Mouse (Mus musculus): ENCODE measurements around the gene Fndc3b. TPM values are rescaled to one million over a fixed set of nuclear protein-coding genes. Genes with fewer than 3 reads are reported as not detected.

Fndc3b gene
- polyA plus RNA-seq, 1 experiment from 2014 or later: 22.4 TPM

GRCm38 (mm10) chr3:27610089-27610488 is 101.0 kb downstream of the Fndc3b start:
- H3K4me1 ChIP-seq: peaks cover 37% of the 10 kb centered on the region
- H3K27me3 ChIP-seq: no peaks in the 10 kb centered on the region
- no peak overlapping the region for H3K9ac ChIP-seq
- ATAC-seq (ENCODE audit: low FRiP score): no peak
- no peaks in the 10 kb centered on the region for H3K36me3 ChIP-seq
- H3K9me3 ChIP-seq (replicated peaks): no peaks in the 10 kb centered on the region
- 78% methylated on average over 1 of the region's 1 CpGs for WGBS
- no peak overlapping the region for H3K27ac ChIP-seq
- no peak overlapping the region for H3K4me2 ChIP-seq (replicated peaks)
- H3K4me3 ChIP-seq: no peak overlapping the region

DNA sequence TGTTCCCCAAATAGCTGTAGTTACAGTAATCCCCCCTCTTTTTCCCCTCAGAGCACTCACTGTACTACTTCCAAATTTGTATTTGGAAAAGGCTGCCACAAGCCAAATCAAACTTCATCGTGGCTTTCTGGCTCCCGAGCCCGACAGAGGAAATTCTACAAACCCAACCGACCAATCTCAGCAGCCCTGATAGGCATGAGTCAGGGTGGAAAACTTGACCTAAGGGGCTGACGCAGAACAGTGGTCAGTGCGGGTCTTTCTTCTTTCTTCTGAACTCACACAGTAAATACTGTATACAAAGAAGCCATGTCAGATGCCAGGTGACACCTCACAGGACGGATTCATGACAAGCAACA is 103.3 kb downstream of the Fndc3b start:
- Histone ChIP-seq H3K9ac (0 out of 2 replicates have a peak overlapping the region, but pooled peaks have one; percentile 9), H3K4me1 (peaks cover 33% of the 10 kb centered on the region), H3K9me3 (replicated peaks) (no peaks in the 10 kb centered on the region), H3K27ac (peak overlapping the region; percentile 76), H3K4me3 (no peak overlapping the region), H3K4me2 (replicated peaks) (no peak overlapping the region), H3K36me3 (no peaks in the 10 kb centered on the region), H3K27me3 (no peaks in the 10 kb centered on the region)
- WGBS: 69% methylated on average over 7 of the region's 7 CpGs
- no peak for ATAC-seq (ENCODE audit: low FRiP score)

- H3K4me3 ChIP-seq: no peak overlapping the region
- peaks cover 28% of the 10 kb centered on the region for H3K4me1 ChIP-seq
- no peaks in the 10 kb centered on the region for H3K9me3 ChIP-seq (replicated peaks)
- 59% methylated on average over 9 of the region's 9 CpGs for WGBS
- no peaks in the 10 kb centered on the region for H3K27me3 ChIP-seq
- H3K36me3 ChIP-seq: no peaks in the 10 kb centered on the region
- H3K4me2 ChIP-seq (replicated peaks): no peak overlapping the region
- peak; percentile 67 for ATAC-seq (ENCODE audit: low FRiP score)
- H3K27ac ChIP-seq: peak overlapping the region; percentile 76
- H3K9ac ChIP-seq: 0 out of 2 replicates have a peak overlapping the region, but pooled peaks have one; percentile 9
These were observed 103.9 kb downstream of the Fndc3b start for GRCm38 (mm10) chr3:27607081-27607795.

DNA sequence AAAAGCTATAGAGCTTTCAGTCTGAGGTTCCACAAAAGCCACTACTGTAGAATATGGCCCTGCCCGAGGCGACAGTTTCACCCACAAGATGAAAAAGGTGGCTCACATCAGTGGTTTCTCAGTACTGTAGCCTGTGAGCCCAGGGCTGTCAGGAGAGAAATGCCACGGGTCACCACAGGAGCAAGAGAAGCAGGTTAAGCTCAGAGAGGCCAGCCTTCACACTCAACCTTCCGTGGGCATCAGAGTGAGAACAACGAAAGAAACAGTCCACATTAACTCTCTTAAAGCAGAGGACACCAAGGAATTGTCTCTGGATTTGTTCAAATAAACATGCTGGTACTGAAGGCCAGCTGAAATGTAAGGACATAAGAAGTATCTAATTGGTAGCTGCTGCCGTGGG is 104.5 kb downstream of the Fndc3b start:
- Histone ChIP-seq H3K36me3 (no peaks in the 10 kb centered on the region), H3K4me2 (replicated peaks) (no peak overlapping the region), H3K27me3 (no peaks in the 10 kb centered on the region), H3K4me3 (no peak overlapping the region), H3K4me1 (peaks cover 28% of the 10 kb centered on the region), H3K9ac (no peak overlapping the region), H3K27ac (peak overlapping the region; percentile 76; the same call in 1 of the 2 replicates), H3K9me3 (replicated peaks) (no peaks in the 10 kb centered on the region)
- 79% methylated on average over 6 of the region's 6 CpGs for WGBS
- no peak for ATAC-seq (ENCODE audit: low FRiP score)

- peaks cover 25% of the 10 kb centered on the region for H3K4me1 ChIP-seq
- H3K4me2 ChIP-seq (replicated peaks): no peak overlapping the region
- H3K9me3 ChIP-seq (replicated peaks): no peaks in the 10 kb centered on the region
- H3K27ac ChIP-seq: no peak overlapping the region
- no peak for ATAC-seq (ENCODE audit: low FRiP score)
- no peak overlapping the region for H3K4me3 ChIP-seq
- H3K9ac ChIP-seq: no peak overlapping the region
- WGBS: 94% methylated on average over 4 of the region's 4 CpGs
- H3K27me3 ChIP-seq: no peaks in the 10 kb centered on the region
- no peaks in the 10 kb centered on the region for H3K36me3 ChIP-seq
These were observed 105.5 kb downstream of the Fndc3b start for GRCm38 (mm10) chr3:27605613-27606012.

DNA sequence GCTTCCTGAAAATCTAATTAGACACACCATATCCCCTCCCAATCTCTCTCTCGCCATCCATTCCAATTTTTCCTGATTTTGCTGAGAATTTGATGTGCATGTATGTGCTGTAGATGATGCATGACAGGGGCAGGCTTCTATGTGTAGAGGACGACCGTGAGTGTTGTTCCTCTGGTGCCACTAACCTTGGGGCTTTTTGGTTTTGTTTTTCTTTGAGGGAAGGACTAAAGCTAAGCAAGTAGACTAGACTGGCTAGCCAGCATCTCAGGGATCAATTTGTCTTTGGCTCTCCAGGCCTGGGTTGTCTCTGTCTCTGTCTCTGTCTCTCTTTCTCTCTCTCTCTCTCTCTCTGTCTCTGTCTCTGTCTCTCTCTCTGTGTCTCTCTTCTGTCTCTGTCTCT is 106.0 kb downstream of the Fndc3b start:
- Histone ChIP-seq H3K4me2 (replicated peaks) (no peak overlapping the region), H3K4me3 (no peak overlapping the region), H3K9me3 (replicated peaks) (no peaks in the 10 kb centered on the region), H3K4me1 (peaks cover 30% of the 10 kb centered on the region), H3K36me3 (no peaks in the 10 kb centered on the region), H3K27me3 (no peaks in the 10 kb centered on the region), H3K9ac (no peak overlapping the region), H3K27ac (no peak overlapping the region)
- no peak for ATAC-seq (ENCODE audit: low FRiP score)
- WGBS: 92% methylated on average over 3 of the region's 3 CpGs

- Histone ChIP-seq H3K4me3 (no peak overlapping the region), H3K9me3 (replicated peaks) (no peaks in the 10 kb centered on the region), H3K27ac (no peak overlapping the region), H3K36me3 (no peaks in the 10 kb centered on the region), H3K27me3 (no peaks in the 10 kb centered on the region), H3K4me1 (peaks cover 31% of the 10 kb centered on the region), H3K9ac (no peak overlapping the region), H3K4me2 (replicated peaks) (no peak overlapping the region)
- 81% methylated on average over 4 of the region's 4 CpGs for WGBS
- ATAC-seq (ENCODE audit: low FRiP score): no peak
These were observed 106.5 kb downstream of the Fndc3b start for GRCm38 (mm10) chr3:27604629-27605028.

DNA sequence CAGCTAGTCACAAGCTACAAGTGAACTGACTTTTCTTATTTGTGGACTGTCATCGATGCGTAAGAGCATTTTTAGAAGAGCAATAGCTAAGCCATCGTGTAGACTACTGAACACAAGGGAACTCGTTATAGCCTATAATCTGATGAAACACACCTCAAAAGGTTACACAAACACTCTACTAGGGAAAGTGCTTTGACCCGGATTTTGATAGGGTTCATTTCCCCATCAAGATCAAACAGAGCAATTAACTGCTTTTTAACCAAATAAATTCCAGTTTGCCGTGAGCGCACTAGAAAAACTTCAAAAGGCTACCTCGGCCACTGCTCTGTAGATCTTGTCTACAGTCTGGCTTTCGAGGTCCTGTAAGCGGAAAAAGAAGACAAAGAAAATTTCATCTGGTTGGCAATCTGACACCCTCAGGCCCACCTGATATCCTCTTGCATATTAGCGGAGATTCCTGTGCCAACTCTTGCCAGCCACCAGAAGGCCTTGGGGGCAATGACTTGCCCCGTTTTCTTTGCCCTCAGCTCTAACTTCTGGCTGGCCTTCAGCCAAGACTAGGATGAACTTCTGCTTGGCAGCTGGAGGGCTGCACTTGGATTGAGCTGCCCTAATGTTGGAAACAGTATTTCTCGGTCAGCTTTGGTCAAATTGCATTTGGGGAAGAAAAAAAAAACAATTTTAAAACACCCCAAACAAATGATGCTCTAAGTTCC is 107.0 kb downstream of the Fndc3b start:
- H3K4me3 ChIP-seq: no peak overlapping the region
- WGBS: 73% methylated on average over 13 of the region's 13 CpGs
- ATAC-seq (ENCODE audit: low FRiP score): no peak

GRCm38 (mm10) chr3:27600645-27601044 is 110.5 kb downstream of the Fndc3b start:
- 61% methylated on average over 7 of the region's 7 CpGs for WGBS
- Histone ChIP-seq H3K4me1 (peaks cover 11% of the 10 kb centered on the region), H3K9me3 (replicated peaks) (no peaks in the 10 kb centered on the region), H3K27ac (no peak overlapping the region), H3K36me3 (no peaks in the 10 kb centered on the region), H3K4me3 (no peak overlapping the region), H3K9ac (no peak overlapping the region), H3K4me2 (replicated peaks) (no peak overlapping the region), H3K27me3 (no peaks in the 10 kb centered on the region)
- no peak for ATAC-seq (ENCODE audit: low FRiP score)

More for the DNA sequence above, 107.0 kb downstream of the Fndc3b start:
- no peaks in the 10 kb centered on the region for H3K9me3 ChIP-seq (replicated peaks)
- peaks cover 31% of the 10 kb centered on the region for H3K4me1 ChIP-seq
- H3K9ac ChIP-seq: no peak overlapping the region
- H3K36me3 ChIP-seq: no peaks in the 10 kb centered on the region
- no peaks in the 10 kb centered on the region for H3K27me3 ChIP-seq
- H3K27ac ChIP-seq: no peak overlapping the region
- no peak overlapping the region for H3K4me2 ChIP-seq (replicated peaks)

GRCm38 (mm10) chr3:27600197-27600596 is 110.9 kb downstream of the Fndc3b start:
- Histone ChIP-seq H3K36me3 (no peaks in the 10 kb centered on the region), H3K27ac (no peak overlapping the region), H3K27me3 (no peaks in the 10 kb centered on the region), H3K4me1 (peaks cover 11% of the 10 kb centered on the region), H3K9me3 (replicated peaks) (no peaks in the 10 kb centered on the region), H3K9ac (no peak overlapping the region), H3K4me2 (replicated peaks) (no peak overlapping the region), H3K4me3 (no peak overlapping the region)
- ATAC-seq (ENCODE audit: low FRiP score): no peak
- 74% methylated on average over 4 of the region's 4 CpGs for WGBS

DNA sequence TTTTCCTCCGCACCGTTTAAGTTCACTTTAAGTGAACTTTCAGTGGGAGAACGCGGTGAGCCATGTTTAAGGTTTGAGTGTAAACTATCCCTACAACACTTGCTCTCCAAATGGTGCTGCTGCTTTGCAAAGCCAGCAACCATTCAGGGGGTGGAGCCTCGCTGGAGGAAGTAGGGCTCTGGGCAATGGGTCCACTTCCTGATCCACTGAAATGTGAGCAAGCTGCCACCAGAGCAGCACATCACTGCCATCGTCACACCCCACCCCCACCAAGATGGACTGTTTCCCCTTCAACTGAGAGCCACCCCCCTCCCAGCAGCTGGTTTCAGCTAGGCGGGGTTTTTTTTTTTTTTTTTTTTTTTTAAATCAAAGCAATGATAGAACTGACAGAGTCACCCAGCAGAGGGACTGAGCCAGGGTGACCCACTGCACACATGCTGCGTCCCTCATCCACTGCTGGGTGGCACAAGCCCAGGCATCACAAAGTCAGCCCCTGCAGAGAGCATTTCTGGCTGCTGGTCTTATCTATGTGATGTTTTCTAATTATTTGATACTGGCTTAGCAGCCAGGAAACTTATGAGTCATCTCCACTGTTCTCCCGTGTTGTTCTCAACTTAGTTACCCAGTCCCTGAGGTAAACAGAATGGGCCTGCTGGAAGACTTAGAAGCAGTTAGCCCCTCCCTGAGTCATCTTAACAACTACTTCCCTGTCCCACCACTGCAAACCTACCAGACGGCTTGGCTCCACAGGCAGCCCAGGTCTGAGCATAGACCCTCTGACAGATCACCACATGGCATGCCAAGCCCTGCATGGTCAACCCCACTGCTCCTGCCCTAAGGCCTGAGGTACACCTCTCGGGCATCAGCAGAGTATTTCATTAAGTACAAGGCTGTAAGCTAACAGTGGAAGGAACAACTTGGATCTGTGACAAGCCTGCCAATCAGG is 112.4 kb downstream of the Fndc3b start:
- Histone ChIP-seq H3K27me3 (no peaks in the 10 kb centered on the region), H3K9me3 (replicated peaks) (no peaks in the 10 kb centered on the region), H3K4me3 (no peak overlapping the region), H3K36me3 (no peaks in the 10 kb centered on the region), H3K9ac (no peak overlapping the region), H3K27ac (no peak overlapping the region), H3K4me2 (replicated peaks) (no peak overlapping the region), H3K4me1 (peaks cover 9% of the 10 kb centered on the region)
- no peak for ATAC-seq (ENCODE audit: low FRiP score)
- WGBS: 90% methylated on average over 11 of the region's 11 CpGs

DNA sequence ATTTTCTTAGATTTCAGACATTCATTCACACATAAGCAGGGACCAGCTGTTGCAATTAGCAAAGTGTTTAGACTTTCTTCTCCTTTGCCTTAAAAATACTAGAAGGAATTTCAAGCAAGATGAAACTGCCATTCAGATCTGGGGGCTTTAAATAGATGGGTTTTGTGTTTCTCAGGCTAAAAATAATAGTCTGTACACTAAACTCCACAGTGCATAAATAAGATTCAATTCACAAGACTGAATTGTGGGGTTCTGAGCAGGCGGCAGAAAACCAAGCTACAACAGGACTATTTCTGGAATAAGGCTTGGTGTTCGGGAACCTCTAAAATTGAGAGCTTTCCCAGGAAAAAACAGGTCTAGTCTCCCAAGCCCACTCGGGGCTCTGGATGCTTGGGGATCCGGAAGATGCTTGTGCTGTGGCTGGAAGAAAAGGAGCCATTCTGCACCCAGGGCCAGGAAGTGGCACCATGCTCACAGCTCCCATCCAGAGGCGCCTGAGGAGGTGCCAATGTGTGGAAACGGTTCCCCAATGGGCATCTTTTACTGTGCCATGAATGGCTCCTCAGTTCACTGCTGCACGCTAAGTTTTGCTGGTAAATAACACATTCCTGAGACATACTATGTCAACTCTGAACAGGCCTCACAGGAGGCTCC is 117.5 kb downstream of the Fndc3b start:
- no peak overlapping the region for H3K27ac ChIP-seq
- H3K36me3 ChIP-seq: no peaks in the 10 kb centered on the region
- H3K27me3 ChIP-seq: no peaks in the 10 kb centered on the region
- 83% methylated on average over 7 of the region's 7 CpGs for WGBS
- no peak overlapping the region for H3K9ac ChIP-seq
- H3K4me2 ChIP-seq (replicated peaks): no peak overlapping the region
- no peaks in the 10 kb centered on the region for H3K9me3 ChIP-seq (replicated peaks)
- no peak for ATAC-seq (ENCODE audit: low FRiP score)
- no peak overlapping the region for H3K4me3 ChIP-seq
- no peaks in the 10 kb centered on the region for H3K4me1 ChIP-seq

Data from hindbrain, embryonic 12.5 days (tissue).